Mouse (Mus musculus) megakaryocyte-erythroid progenitor cell, adult 5-6 weeks (primary cell): Measurements from ENCODE around the gene Btg4. TPM values are rescaled to one million over a fixed set of nuclear protein-coding genes. Genes with fewer than 3 reads are reported as not detected.
A peak's percentile ranks its signal among the peaks of the same experiment; 100 is the strongest.

Experiments
- ATAC-seq: replicated peaks from 2 replicates; pipeline ENCODE4 v1.8.0; 2016; ENCODE audit warnings: mild to moderate bottlenecking, inconsistent platforms; ENCODE audit not compliant: severe bottlenecking, poor library complexity, low FRiP score, low TSS enrichment
- total RNA-seq, 2 experiments: library from RNA; stranded (forward) in 1 of 2; stranded (reverse) in 1 of 2; fragments of 200-1000, 215-1000 nt in 1 of 2; fragments of >200 nt in 1 of 2; fragmentation: Nextera tagmentation in 1 of 2; gene quantifications; 2 replicates each; pipeline ENCODE4 v1.2.3; 2014 to 2017

Btg4 gene
- total RNA-seq, 2 experiments from 2014 or later: not detected

DNA sequence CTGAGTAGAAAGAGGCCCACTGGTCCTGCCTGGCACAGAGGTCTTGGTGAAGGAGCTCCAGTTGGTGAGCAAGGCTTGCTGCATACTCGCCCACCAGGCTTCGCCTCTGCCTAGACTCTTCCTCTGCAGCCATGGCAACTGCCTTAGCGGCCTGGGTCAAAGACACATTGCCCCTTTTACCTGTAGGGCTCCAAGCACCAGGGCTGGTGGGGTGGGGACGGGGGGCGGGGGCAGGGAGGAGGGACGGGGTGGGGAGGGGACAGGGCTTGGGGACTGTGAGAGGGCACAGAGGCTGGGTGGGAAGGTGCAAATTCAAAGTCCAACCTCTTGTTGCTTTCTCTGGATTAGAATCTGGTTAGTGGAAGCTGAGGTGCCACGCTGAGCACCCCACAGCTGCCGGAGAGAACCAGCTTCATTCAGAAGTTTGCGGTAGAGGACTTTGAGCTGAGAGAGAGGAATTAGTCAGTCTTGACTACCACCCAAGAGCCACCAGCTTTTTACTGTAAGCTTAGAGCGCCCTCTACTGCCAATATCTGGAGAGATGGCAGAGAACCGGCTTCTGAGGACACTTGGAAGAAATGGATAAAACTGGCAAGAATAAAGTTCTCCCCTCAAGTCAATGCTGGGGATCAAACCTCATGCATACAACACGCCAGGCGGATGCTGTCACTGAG lies 91.5 kb downstream of the Btg4 start:
- ATAC-seq: peak; percentile 64; the same call in 1 of the 2 replicates

DNA sequence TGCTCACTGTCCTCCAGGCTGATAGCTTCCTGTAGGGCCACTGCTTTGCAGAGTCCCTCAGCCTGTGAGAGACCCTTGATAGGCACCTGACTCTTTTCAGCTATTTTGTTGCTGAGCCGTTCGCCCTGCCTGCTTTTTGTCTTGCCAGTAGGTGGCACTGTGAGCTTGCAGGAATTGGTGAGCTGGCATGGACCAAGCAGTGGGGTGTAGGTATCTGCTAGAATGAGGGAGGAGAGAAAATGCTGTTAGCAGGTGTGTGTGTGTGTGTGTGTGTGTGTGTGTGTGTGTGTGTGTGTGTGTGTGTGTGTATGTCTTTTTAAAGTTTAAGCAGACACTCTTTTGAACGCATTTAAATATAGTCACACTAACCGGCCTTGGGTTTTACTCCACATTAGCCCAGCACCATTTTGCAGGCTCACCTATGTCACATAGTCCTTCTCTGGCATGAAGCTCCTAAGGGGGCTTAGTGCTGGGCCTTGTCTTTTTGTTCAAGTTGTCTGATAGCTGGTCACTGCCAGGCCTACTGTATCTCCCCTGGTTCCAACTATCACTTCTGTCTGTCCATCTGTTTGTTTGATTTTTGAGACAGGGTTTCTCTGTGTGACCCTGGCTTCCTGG lies 101.2 kb downstream of the Btg4 start:
- peak; percentile 82 for ATAC-seq

DNA sequence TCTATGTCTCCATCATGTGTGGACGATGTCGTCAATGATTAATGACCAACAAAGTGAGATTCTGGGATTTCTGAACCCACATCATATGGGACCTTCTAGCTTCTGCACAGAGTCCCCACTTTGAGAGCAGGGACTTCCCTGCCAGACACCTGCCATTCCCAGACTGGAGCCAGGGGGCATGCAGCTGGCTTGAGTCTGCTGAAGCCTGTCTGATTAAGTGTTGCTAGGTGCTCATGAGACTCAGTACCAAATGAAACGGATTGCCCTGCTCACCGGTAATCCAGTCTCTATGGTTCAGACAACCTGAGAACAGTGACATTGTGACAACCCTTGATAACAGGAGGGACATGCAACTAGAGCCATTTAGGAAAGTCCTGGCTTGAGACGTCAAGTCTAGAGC lies 103.3 kb downstream of the Btg4 start:
- no peak for ATAC-seq

DNA sequence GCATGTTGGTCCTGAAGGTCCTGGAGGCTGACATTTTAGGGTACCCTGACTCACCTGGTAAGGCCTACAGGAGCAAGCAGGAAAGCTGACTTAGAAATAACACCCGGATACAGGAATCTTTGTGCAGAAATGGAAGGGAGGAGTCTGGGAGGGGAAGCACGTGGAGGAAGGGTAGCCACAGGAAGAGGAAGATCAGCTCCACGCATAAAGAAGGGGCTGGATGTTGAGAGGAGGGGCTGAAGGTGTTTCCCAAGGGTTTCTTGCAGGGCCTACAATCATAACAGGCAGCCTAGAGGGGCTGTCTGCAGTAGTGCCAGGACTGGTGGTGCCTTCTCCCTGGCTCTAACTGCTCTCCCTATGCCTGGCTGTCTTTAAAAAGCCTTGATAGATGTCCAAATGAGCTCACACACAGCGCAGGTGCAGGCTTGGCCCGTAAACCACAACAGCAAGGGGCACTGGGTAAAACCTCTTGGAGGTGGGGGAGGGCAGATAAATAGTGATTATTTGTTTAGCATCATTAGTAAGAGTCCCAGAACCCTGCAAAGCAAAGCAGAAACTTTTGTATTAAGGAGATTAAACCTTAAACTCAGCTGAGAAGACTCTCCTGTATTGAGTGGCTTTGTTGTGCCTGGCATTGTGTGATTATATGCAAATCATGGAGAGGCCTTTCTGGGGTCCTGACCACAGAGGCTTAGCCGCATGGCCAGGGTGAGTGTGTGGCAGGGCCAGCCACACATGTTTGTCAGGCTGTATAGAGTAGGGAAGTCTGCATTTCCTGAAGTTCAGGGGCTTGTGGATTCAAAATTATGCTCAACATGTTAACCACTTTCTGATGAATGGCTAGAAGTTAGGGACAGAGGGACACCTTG lies 104.8 kb downstream of the Btg4 start, which contains the start of gene Gm32742:
Gm32742 (minus strand) TSS at position 206 of the 869 bp plus-strand sequence.
- ATAC-seq: no peak; the same call in 1 of the 2 replicates

DNA sequence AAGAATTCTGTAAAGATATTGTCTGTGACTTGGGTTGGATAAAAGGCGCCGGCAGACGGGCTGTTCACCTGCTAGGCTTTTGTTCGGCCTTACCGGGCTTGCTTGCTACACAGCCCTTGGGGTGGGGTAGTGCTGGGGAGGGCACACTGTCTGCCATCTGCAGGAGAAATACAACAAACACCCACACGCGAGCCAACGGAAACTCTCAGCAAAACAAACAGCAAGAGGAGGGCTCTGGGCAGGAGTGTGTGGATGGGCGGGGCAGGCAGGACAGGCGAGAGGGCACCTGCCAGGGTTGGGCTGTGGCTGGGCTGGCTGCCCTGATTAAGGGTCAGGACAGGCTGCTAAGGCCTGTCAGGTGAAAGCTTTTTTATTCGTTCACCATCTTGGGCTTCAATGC lies 107.3 kb downstream of the Btg4 start:
- ATAC-seq: peak; percentile 55; the same call in 1 of the 2 replicates

DNA sequence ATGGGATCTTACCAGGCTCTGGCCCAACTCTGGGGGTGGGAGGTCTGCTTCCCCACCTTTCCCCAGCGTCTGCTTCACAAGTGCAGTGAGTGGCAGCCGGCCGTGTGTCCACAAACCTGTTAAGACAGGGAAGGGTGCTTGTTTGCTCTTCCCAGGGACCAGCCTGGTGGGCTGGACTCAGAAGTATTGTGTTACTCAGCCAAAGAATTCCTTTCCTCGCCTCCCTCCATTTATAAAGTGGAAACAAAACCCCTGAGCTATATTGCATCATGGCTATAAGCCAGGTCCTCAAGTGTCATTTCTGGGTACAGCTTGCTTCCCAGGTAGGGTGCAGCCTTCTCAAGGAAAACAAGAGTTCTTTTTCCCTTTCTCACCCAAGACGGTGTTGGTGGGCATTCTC lies 108.0 kb downstream of the Btg4 start:
- ATAC-seq: no peak

DNA sequence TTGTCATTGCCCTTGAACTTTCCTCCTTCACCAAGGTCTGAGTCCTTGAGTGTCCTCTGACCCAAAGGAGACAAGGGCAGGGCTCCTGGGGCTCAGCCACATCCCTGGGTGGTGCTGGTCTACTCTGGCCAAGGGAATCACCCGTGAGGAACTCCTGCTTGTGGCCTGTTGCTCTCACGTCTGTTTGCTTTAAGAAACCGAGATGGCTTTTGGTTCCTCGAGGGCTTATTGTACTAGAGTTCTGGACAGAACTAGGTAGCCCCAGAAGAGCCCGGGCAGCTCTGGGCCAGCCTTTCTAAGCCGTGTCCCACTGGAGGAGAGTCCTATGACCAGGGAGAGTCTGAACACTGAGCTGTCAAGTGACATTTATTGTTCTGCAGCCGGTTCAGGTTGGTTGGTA lies 108.4 kb downstream of the Btg4 start:
- no peak for ATAC-seq

Other genes starting within 250 kb of the Btg4 start
- 89.1 and 93.7 TPM in 2 replicates for gene Ppp2r1b, start 215.6 kb upstream of the Btg4 start, total RNA-seq (2014; fragmentation: Nextera tagmentation)
- gene Ppp2r1b, start 215.6 kb upstream of the Btg4 start, total RNA-seq (2017): 88.2 and 109 TPM in 2 replicates
- gene Sik2, start 51.8 kb upstream of the Btg4 start, total RNA-seq (2014; fragmentation: Nextera tagmentation): 28.4 and 41.0 TPM in 2 replicates
- 10.6 and 13.2 TPM in 2 replicates for gene Sik2, start 51.8 kb upstream of the Btg4 start, total RNA-seq (2017)
- not detected in 2 replicates for gene Layn, start 16.2 kb downstream of the Btg4 start, total RNA-seq (2014; fragmentation: Nextera tagmentation)
- 6.1 TPM in 1 of 2 replicates, not detected in the other for gene Layn, start 16.2 kb downstream of the Btg4 start, total RNA-seq (2017)
- not detected in 2 replicates for gene 4833427G06Rik, start 41.2 kb downstream of the Btg4 start, total RNA-seq (2014; fragmentation: Nextera tagmentation)
- not detected in 2 replicates for gene 4833427G06Rik, start 41.2 kb downstream of the Btg4 start, total RNA-seq (2017)
- 0.20 and 0.48 TPM in 2 replicates for gene Gm32742, start 104.6 kb downstream of the Btg4 start, total RNA-seq (2014; fragmentation: Nextera tagmentation)
- gene Gm32742, start 104.6 kb downstream of the Btg4 start, total RNA-seq (2017): 0.11 TPM in 1 of 2 replicates, not detected in the other
- 0.92 and 9.3 TPM in 2 replicates for gene Pou2af1, start 152.8 kb downstream of the Btg4 start, total RNA-seq (2014; fragmentation: Nextera tagmentation)
- 0.66 TPM in 1 of 2 replicates, not detected in the other for gene Pou2af1, start 152.8 kb downstream of the Btg4 start, total RNA-seq (2017)
- gene Colca2, start 217.7 kb downstream of the Btg4 start, total RNA-seq (2014; fragmentation: Nextera tagmentation): 0.55 TPM in 1 of 2 replicates, not detected in the other
- gene Colca2, start 217.7 kb downstream of the Btg4 start, total RNA-seq (2017): 0.65 TPM in 1 of 2 replicates, not detected in the other